Mouse (Mus musculus): Measurements from ENCODE around the gene Slpi. TPM values are rescaled to one million over a fixed set of nuclear protein-coding genes. Genes with fewer than 3 reads are reported as not detected.

Slpi gene
- polyA plus RNA-seq, 1 experiment = 2.1 TPM

- no peak overlapping the region for H3K4me3 ChIP-seq (ENCODE audit: insufficient read depth, low read length)
- TF ChIP-seq CTCF (IDR thresholded peaks at IDR 0.05; ENCODE audit: low read depth, low read length) = no peak
- H3K4me1 ChIP-seq (ENCODE audit: control insufficient read depth, insufficient read depth, low read length) = peaks cover 40% of the 10 kb centered on the region
- no peak overlapping the region for H3K27ac ChIP-seq (ENCODE audit: insufficient read depth, low read depth, low read length)
These were observed 43.0 kb upstream of the Slpi start for GRCm38 (mm10) chr2:164431676-164432465.

- TF ChIP-seq CTCF (IDR thresholded peaks at IDR 0.05; ENCODE audit: low read depth, low read length) (no peak), POLR2A (IDR thresholded peaks at IDR 0.05; ENCODE audit: borderline replicate concordance, low read depth, low read length) (no peak)
- peaks cover 28% of the 10 kb centered on the region for H3K4me1 ChIP-seq (ENCODE audit: control insufficient read depth, insufficient read depth, low read length)
- H3K27ac ChIP-seq (ENCODE audit: insufficient read depth, low read depth, low read length) = no peak overlapping the region
- no peak overlapping the region for H3K4me3 ChIP-seq (ENCODE audit: insufficient read depth, low read length)
These were observed 41.8 kb upstream of the Slpi start for GRCm38 (mm10) chr2:164430697-164431096.

GRCm38 (mm10) chr2:164429881-164430615 lies 41.2 kb upstream of the Slpi start:
- peaks cover 22% of the 10 kb centered on the region for H3K4me1 ChIP-seq (ENCODE audit: control insufficient read depth, insufficient read depth, low read length)
- no peak overlapping the region for H3K4me3 ChIP-seq (ENCODE audit: insufficient read depth, low read length)
- H3K27ac ChIP-seq (ENCODE audit: insufficient read depth, low read depth, low read length) = no peak overlapping the region
- no peak for TF ChIP-seq CTCF (IDR thresholded peaks at IDR 0.05; ENCODE audit: low read depth, low read length)
- no peak for TF ChIP-seq POLR2A (IDR thresholded peaks at IDR 0.05; ENCODE audit: borderline replicate concordance, low read depth, low read length)

GRCm38 (mm10) chr2:164428451-164428850 lies 39.6 kb upstream of the Slpi start:
- peaks cover 6% of the 10 kb centered on the region for H3K4me1 ChIP-seq (ENCODE audit: control insufficient read depth, insufficient read depth, low read length)
- H3K27ac ChIP-seq (ENCODE audit: insufficient read depth, low read depth, low read length) = no peak overlapping the region
- TF ChIP-seq CTCF (IDR thresholded peaks at IDR 0.05; ENCODE audit: low read depth, low read length) (no peak), POLR2A (IDR thresholded peaks at IDR 0.05; ENCODE audit: borderline replicate concordance, low read depth, low read length) (no peak)
- no peak overlapping the region for H3K4me3 ChIP-seq (ENCODE audit: insufficient read depth, low read length)

- Histone ChIP-seq H3K4me3 (ENCODE audit: insufficient read depth, low read length) (no peak overlapping the region), H3K27ac (ENCODE audit: insufficient read depth, low read depth, low read length) (no peak overlapping the region), H3K4me1 (ENCODE audit: control insufficient read depth, insufficient read depth, low read length) (no peaks in the 10 kb centered on the region)
- TF ChIP-seq POLR2A (IDR thresholded peaks at IDR 0.05; ENCODE audit: borderline replicate concordance, low read depth, low read length) (no peak), CTCF (IDR thresholded peaks at IDR 0.05; ENCODE audit: low read depth, low read length) (no peak)
These were observed 38.1 kb upstream of the Slpi start for GRCm38 (mm10) chr2:164426952-164427351.

- Histone ChIP-seq H3K27ac (ENCODE audit: insufficient read depth, low read depth, low read length) (no peak overlapping the region), H3K4me3 (ENCODE audit: insufficient read depth, low read length) (no peak overlapping the region), H3K4me1 (ENCODE audit: control insufficient read depth, insufficient read depth, low read length) (no peaks in the 10 kb centered on the region)
- no peak for TF ChIP-seq POLR2A (IDR thresholded peaks at IDR 0.05; ENCODE audit: borderline replicate concordance, low read depth, low read length)
- TF ChIP-seq CTCF (IDR thresholded peaks at IDR 0.05; ENCODE audit: low read depth, low read length) = no peak
These were observed 37.2 kb upstream of the Slpi start for GRCm38 (mm10) chr2:164426121-164426520.

- TF ChIP-seq POLR2A (IDR thresholded peaks at IDR 0.05; ENCODE audit: borderline replicate concordance, low read depth, low read length) (no peak), CTCF (IDR thresholded peaks at IDR 0.05; ENCODE audit: low read depth, low read length) (no peak)
- no peak overlapping the region for H3K4me3 ChIP-seq (ENCODE audit: insufficient read depth, low read length)
- H3K27ac ChIP-seq (ENCODE audit: insufficient read depth, low read depth, low read length) = no peak overlapping the region
- no peaks in the 10 kb centered on the region for H3K4me1 ChIP-seq (ENCODE audit: control insufficient read depth, insufficient read depth, low read length)
These were observed 36.5 kb upstream of the Slpi start for GRCm38 (mm10) chr2:164425401-164425800.

GRCm38 (mm10) chr2:164424406-164424805 lies 35.5 kb upstream of the Slpi start:
- no peak overlapping the region for H3K27ac ChIP-seq (ENCODE audit: insufficient read depth, low read depth, low read length)
- H3K4me3 ChIP-seq (ENCODE audit: insufficient read depth, low read length) = no peak overlapping the region
- H3K4me1 ChIP-seq (ENCODE audit: control insufficient read depth, insufficient read depth, low read length) = no peaks in the 10 kb centered on the region
- TF ChIP-seq POLR2A (IDR thresholded peaks at IDR 0.05; ENCODE audit: borderline replicate concordance, low read depth, low read length) (no peak), CTCF (IDR thresholded peaks at IDR 0.05; ENCODE audit: low read depth, low read length) (no peak)

- H3K27ac ChIP-seq (ENCODE audit: insufficient read depth, low read depth, low read length) = no peak overlapping the region
- H3K4me1 ChIP-seq (ENCODE audit: control insufficient read depth, insufficient read depth, low read length) = no peaks in the 10 kb centered on the region
- H3K4me3 ChIP-seq (ENCODE audit: insufficient read depth, low read length) = no peak overlapping the region
- TF ChIP-seq POLR2A (IDR thresholded peaks at IDR 0.05; ENCODE audit: borderline replicate concordance, low read depth, low read length) (no peak), CTCF (IDR thresholded peaks at IDR 0.05; ENCODE audit: low read depth, low read length) (no peak)
These were observed 34.6 kb upstream of the Slpi start for GRCm38 (mm10) chr2:164423464-164423863.
